Mouse (Mus musculus) thymus, adult 2 months (tissue): Measurements from ENCODE around the gene Smagp.

Source experiments
- CTCF ChIP-seq: fragments of 200-500 bp; IDR thresholded peaks from 2 replicates; pipeline ENCODE4 v1.5.1; 2012; ENCODE audit warnings: mild to moderate bottlenecking, control low read depth, low read length, moderate library complexity, borderline replicate concordance; ENCODE audit not compliant: control insufficient read depth, poor library complexity, insufficient read depth; ENCODE audit errors: extremely low read depth
- POLR2A ChIP-seq: fragments of 200-500 bp; IDR thresholded peaks from 2 replicates; pipeline ENCODE4 v1.6.1; 2012; ENCODE audit warnings: mild to moderate bottlenecking, low read length, control low read depth, moderate library complexity; ENCODE audit not compliant: control insufficient read depth, poor library complexity, insufficient read depth; ENCODE audit errors: extremely low read depth

DNA sequence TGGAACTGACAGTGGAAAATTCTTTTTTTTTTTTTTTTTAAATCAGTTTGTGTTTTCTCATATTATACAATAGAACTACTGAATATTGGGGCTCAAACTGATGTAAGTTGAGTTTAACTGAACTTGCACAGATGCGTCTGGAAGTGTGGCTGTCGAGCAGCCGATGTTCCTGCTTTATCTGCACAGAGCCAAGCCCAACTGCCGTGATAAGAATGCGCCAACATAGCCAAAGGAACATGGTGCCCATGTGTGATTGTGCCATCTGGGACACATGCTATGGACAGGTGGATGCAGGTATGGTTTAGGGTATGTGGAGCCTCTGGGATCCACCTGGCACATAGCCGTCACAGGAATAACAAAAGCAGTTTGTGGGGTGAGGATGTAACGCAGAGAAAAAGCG is 49.1 kb upstream of the Smagp start:
- TF ChIP-seq POLR2A (no peak), CTCF (no peak)
